Mouse (Mus musculus): Measurements from ENCODE around the gene Hps3.

GRCm38 (mm10) chr3:20004422-20004821 is 30.7 kb downstream of the Hps3 start:
- TF ChIP-seq FOSL1 (IDR thresholded peaks at IDR 0.05; ENCODE audit: insufficient read depth, low read length, poor library complexity, severe bottlenecking) (no peak), MAX (IDR thresholded peaks at IDR 0.05) (no peak), CTCF (IDR thresholded peaks at IDR 0.05; ENCODE audit: control insufficient read depth, insufficient read depth, insufficient read length) (no peak), MYOG (IDR thresholded peaks at IDR 0.05; ENCODE audit: control insufficient read depth, extremely low read depth, insufficient read length) (no peak), MYOD1 (IDR thresholded peaks at IDR 0.05; ENCODE audit: control insufficient read depth, insufficient read length, low read depth) (no peak), USF1 (IDR thresholded peaks at IDR 0.05; ENCODE audit: low read depth) (no peak)

All from C2C12 (cell line).